Mouse (Mus musculus): Measurements from ENCODE around the gene Skiv2l. TPM values are rescaled to one million over a fixed set of nuclear protein-coding genes. Genes with fewer than 3 reads are reported as not detected.

Gene Skiv2l
- polyA plus RNA-seq (2015; fragmentation: Nextera tagmentation; extraction: Ambion mirVana) = 50.8 and 54.0 TPM in 2 replicates

GRCm38 (mm10) chr17:34849722-34850516 lies at the start of gene Skiv2l, which contains the start of gene Nelfe:
TSS of gene Skiv2l (minus strand) at chr17:34850210.
TSS of gene Nelfe (plus strand) at chr17:34850391.
- H3K27me3 ChIP-seq = no peaks in the 10 kb centered on the region
- H3K36me3 ChIP-seq = peaks cover 57% of the 10 kb centered on the region
- no peaks in the 10 kb centered on the region for H3K9me3 ChIP-seq
- WGBS = under 1% methylated on average over 65 of the region's 65 CpGs
- H3K4me1 ChIP-seq = peaks cover 20% of the 10 kb centered on the region
- 0 out of 2 replicates have a peak within 1 kb of the TSS, but pooled peaks have one; percentile 0 for H3K27ac ChIP-seq
- peak within 1 kb of the TSS; percentile 82 for H3K4me3 ChIP-seq
- ATAC-seq (ENCODE audit: borderline replicate concordance, extremely low read depth, low FRiP score, low TSS enrichment) = peak; percentile 97
- peak within 1 kb of the TSS; percentile 83 for H3K9ac ChIP-seq
- peak within 1 kb of the TSS; percentile 94 for H3K4me2 ChIP-seq

- Histone ChIP-seq H3K9ac (peak overlapping the region; percentile 83), H3K36me3 (peaks cover 33% of the 10 kb centered on the region), H3K27ac (peak overlapping the region; percentile 99), H3K4me1 (peaks cover 26% of the 10 kb centered on the region), H3K4me3 (peak overlapping the region; percentile 94), H3K9me3 (no peaks in the 10 kb centered on the region), H3K4me2 (peak overlapping the region; percentile 73), H3K27me3 (no peaks in the 10 kb centered on the region)
- WGBS = under 1% methylated on average over 32 of the region's 45 CpGs
- ATAC-seq (ENCODE audit: borderline replicate concordance, extremely low read depth, low FRiP score, low TSS enrichment) = peak; percentile 8; the same call in 1 of the 2 replicates
These were observed 49.3 kb upstream of the Skiv2l start for GRCm38 (mm10) chr17:34899053-34899889.

- WGBS = 0% methylated on average over 20 of the region's 47 CpGs
- 0 out of 2 replicates have a peak, but pooled peaks have one; percentile 1 for ATAC-seq (ENCODE audit: borderline replicate concordance, extremely low read depth, low FRiP score, low TSS enrichment)
- peak overlapping the region; percentile 73 for H3K4me2 ChIP-seq
- H3K27me3 ChIP-seq = no peaks in the 10 kb centered on the region
- peaks cover 26% of the 10 kb centered on the region for H3K4me1 ChIP-seq
- no peaks in the 10 kb centered on the region for H3K9me3 ChIP-seq
- H3K27ac ChIP-seq = peak overlapping the region; percentile 99
- peak overlapping the region; percentile 83 for H3K9ac ChIP-seq
- peaks cover 29% of the 10 kb centered on the region for H3K36me3 ChIP-seq
- peak overlapping the region; percentile 94 for H3K4me3 ChIP-seq
These were observed 48.7 kb upstream of the Skiv2l start for GRCm38 (mm10) chr17:34898706-34899052.

- Histone ChIP-seq H3K4me2 (peak within 1 kb of the TSS; percentile 73), H3K4me1 (peaks cover 26% of the 10 kb centered on the region), H3K36me3 (peaks cover 24% of the 10 kb centered on the region), H3K9ac (peak within 1 kb of the TSS; percentile 83), H3K27ac (peak within 1 kb of the TSS; percentile 99), H3K4me3 (peak within 1 kb of the TSS; percentile 94), H3K27me3 (no peaks in the 10 kb centered on the region), H3K9me3 (no peaks in the 10 kb centered on the region)
- ATAC-seq (ENCODE audit: borderline replicate concordance, extremely low read depth, low FRiP score, low TSS enrichment) = peak; percentile 63
- WGBS = under 1% methylated on average over 30 of the region's 44 CpGs
These were observed 48.2 kb upstream of the Skiv2l start, which contains the start of the genes C2 and Ehmt2 for GRCm38 (mm10) chr17:34898160-34898586. TSS of gene C2 (minus strand) at chr17:34898265. TSS of gene Ehmt2 (plus strand) at chr17:34898469.

GRCm38 (mm10) chr17:34897373-34898159 lies 47.6 kb upstream of the Skiv2l start:
- no peaks in the 10 kb centered on the region for H3K9me3 ChIP-seq
- H3K36me3 ChIP-seq = peaks cover 18% of the 10 kb centered on the region
- WGBS = 11% methylated on average over 10 of the region's 10 CpGs
- H3K27ac ChIP-seq = peak overlapping the region; percentile 99
- H3K4me3 ChIP-seq = peak overlapping the region; percentile 94
- ATAC-seq (ENCODE audit: borderline replicate concordance, extremely low read depth, low FRiP score, low TSS enrichment) = no peak
- H3K9ac ChIP-seq = peak overlapping the region; percentile 83
- H3K4me1 ChIP-seq = peaks cover 26% of the 10 kb centered on the region
- no peaks in the 10 kb centered on the region for H3K27me3 ChIP-seq
- peak overlapping the region; percentile 73 for H3K4me2 ChIP-seq

GRCm38 (mm10) chr17:34896366-34896765 lies 46.4 kb upstream of the Skiv2l start:
- no peak for ATAC-seq (ENCODE audit: borderline replicate concordance, extremely low read depth, low FRiP score, low TSS enrichment)
- Histone ChIP-seq H3K27ac (no peak overlapping the region), H3K36me3 (peaks cover 11% of the 10 kb centered on the region), H3K4me2 (no peak overlapping the region), H3K4me1 (peaks cover 26% of the 10 kb centered on the region), H3K27me3 (no peaks in the 10 kb centered on the region), H3K9me3 (no peaks in the 10 kb centered on the region), H3K9ac (no peak overlapping the region), H3K4me3 (no peak overlapping the region)
- WGBS = 82% methylated on average over 17 of the region's 17 CpGs

- Histone ChIP-seq H3K36me3 (peaks cover 8% of the 10 kb centered on the region; the same call in 1 of the 2 replicates), H3K9ac (peak overlapping the region; percentile 82; the same call in 1 of the 2 replicates), H3K27ac (peak overlapping the region; percentile 91), H3K4me2 (peak overlapping the region; percentile 78), H3K27me3 (no peaks in the 10 kb centered on the region), H3K4me1 (peaks cover 26% of the 10 kb centered on the region), H3K4me3 (peak overlapping the region; percentile 81), H3K9me3 (no peaks in the 10 kb centered on the region)
- 90% methylated on average over 15 of the region's 15 CpGs for WGBS
- no peak for ATAC-seq (ENCODE audit: borderline replicate concordance, extremely low read depth, low FRiP score, low TSS enrichment)
These were observed 45.7 kb upstream of the Skiv2l start for GRCm38 (mm10) chr17:34895724-34896123.

- 6% methylated on average over 49 of the region's 51 CpGs for WGBS
- H3K9me3 ChIP-seq = no peaks in the 10 kb centered on the region
- H3K4me1 ChIP-seq = peaks cover 19% of the 10 kb centered on the region
- H3K27ac ChIP-seq = peak overlapping the region; percentile 91
- peak overlapping the region; percentile 82 for H3K9ac ChIP-seq
- H3K4me3 ChIP-seq = peak overlapping the region; percentile 81
- peaks cover 8% of the 10 kb centered on the region; the same call in 1 of the 2 replicates for H3K36me3 ChIP-seq
- peak; percentile 13 for ATAC-seq (ENCODE audit: borderline replicate concordance, extremely low read depth, low FRiP score, low TSS enrichment)
- no peaks in the 10 kb centered on the region for H3K27me3 ChIP-seq
- peak overlapping the region; percentile 78 for H3K4me2 ChIP-seq
These were observed 45.0 kb upstream of the Skiv2l start for GRCm38 (mm10) chr17:34894801-34895530.

- WGBS = 1% methylated on average over 30 of the region's 51 CpGs
- Histone ChIP-seq H3K9ac (peak overlapping the region; percentile 82), H3K4me1 (peaks cover 18% of the 10 kb centered on the region), H3K27me3 (no peaks in the 10 kb centered on the region), H3K4me3 (peak overlapping the region; percentile 81), H3K4me2 (peak overlapping the region; percentile 78), H3K36me3 (peaks cover 8% of the 10 kb centered on the region; the same call in 1 of the 2 replicates), H3K9me3 (no peaks in the 10 kb centered on the region), H3K27ac (peak overlapping the region; percentile 91)
- peak; percentile 91 for ATAC-seq (ENCODE audit: borderline replicate concordance, extremely low read depth, low FRiP score, low TSS enrichment)
These were observed 44.1 kb upstream of the Skiv2l start for GRCm38 (mm10) chr17:34894074-34894597.

GRCm38 (mm10) chr17:34893072-34893824 lies 43.2 kb upstream of the Skiv2l start:
- peaks cover 18% of the 10 kb centered on the region for H3K4me1 ChIP-seq
- H3K4me3 ChIP-seq = peak overlapping the region; percentile 81; the same call in 1 of the 2 replicates
- peak overlapping the region; percentile 59 for H3K27ac ChIP-seq
- WGBS = 72% methylated on average over 12 of the region's 12 CpGs
- no peak for ATAC-seq (ENCODE audit: borderline replicate concordance, extremely low read depth, low FRiP score, low TSS enrichment)
- no peaks in the 10 kb centered on the region for H3K9me3 ChIP-seq
- H3K36me3 ChIP-seq = peaks cover 8% of the 10 kb centered on the region; the same call in 1 of the 2 replicates
- peak overlapping the region; percentile 82; the same call in 1 of the 2 replicates for H3K9ac ChIP-seq
- peak overlapping the region; percentile 78 for H3K4me2 ChIP-seq
- no peaks in the 10 kb centered on the region for H3K27me3 ChIP-seq
